ENCODE assay signal across 17 mouse cellular contexts in the genomic region with DNA sequence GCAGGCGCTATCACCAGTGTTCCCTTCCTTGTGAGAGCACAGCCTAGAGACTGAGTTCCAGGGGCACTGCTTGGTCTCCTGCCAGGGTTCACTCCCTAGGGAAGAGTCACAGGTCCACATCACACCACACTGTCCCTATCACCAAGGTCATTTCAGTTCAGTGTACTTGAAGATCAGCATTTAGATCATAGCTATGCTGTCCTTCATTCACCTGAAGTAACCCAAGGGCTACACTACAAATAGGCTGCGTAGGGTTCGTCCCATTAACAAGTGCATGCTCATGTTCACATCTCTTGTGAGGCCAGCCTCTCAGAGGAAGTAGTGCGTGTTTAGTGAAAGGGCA. TPM values are rescaled to one million over a fixed set of nuclear protein-coding genes. Genes with fewer than 3 reads are reported as not detected.
DNase-seq lines count a peak whose midpoint lies in the region; ATAC-seq and TF ChIP-seq lines count a peak whose summit lies in the region.
"Had no signal": no experiment of that assay in that cellular context is flagged by ENCODE, and none has a peak within 500 bp of the region (broad histone marks: within the 10 kb centered on the region; RNA-seq: fewer than 3 reads in every experiment).

No protein-coding gene starts in this region.

- intact Hi-C loops in gastrocnemius, postnatal 14 days (cut with DNase I; ENCODE audit: low total_unique reads), result no loop called here

- H3K4me1 ChIP-seq in kidney, embryonic 14.5 days (ENCODE audit: control insufficient read depth, insufficient read depth, low read length), result no peaks in the 10 kb centered on the region
- H3K4me1 ChIP-seq in ES-Bruce4 (ENCODE audit: control insufficient read depth, insufficient read depth, low read length), result peaks cover 5% of the 10 kb centered on the region
- H3K4me1 ChIP-seq in brown adipose tissue, adult 24 weeks (ENCODE audit: control insufficient read depth, insufficient read depth, insufficient read length, low read length), result peaks cover 7% of the 10 kb centered on the region
- H3K4me1 ChIP-seq: embryonic facial prominence, embryonic 13.5 days; hindbrain, embryonic 10.5 days; neural tube, embryonic 12.5 days had no signal

- H3K36me3 ChIP-seq in kidney, embryonic 14.5 days (ENCODE audit: control insufficient read depth, insufficient read depth, low read length), result peaks cover 41% of the 10 kb centered on the region
- peaks cover 29% of the 10 kb centered on the region for H3K36me3 ChIP-seq in ES-Bruce4 (ENCODE audit: control insufficient read depth, insufficient read depth, low read length, poor library complexity, severe bottlenecking)

- no peaks in the 10 kb centered on the region for H3K27me3 ChIP-seq in kidney, embryonic 14.5 days (ENCODE audit: control insufficient read depth, insufficient read depth, low read length)
- H3K27me3 ChIP-seq in ES-Bruce4 (ENCODE audit: control insufficient read depth, insufficient read depth, low read length, poor library complexity, severe bottlenecking), result no peaks in the 10 kb centered on the region
- H3K27me3 ChIP-seq: embryonic facial prominence, embryonic 13.5 days; neural tube, embryonic 12.5 days had no signal

- ATAC-seq in kidney, embryonic 14.5 days (ENCODE audit: low FRiP score, low TSS enrichment), result no peak
- ATAC-seq: inflammation-experienced regulatory T-cells, adult 6 months had no signal

- TF ChIP-seq EP300 in ES-Bruce4 (IDR thresholded peaks at IDR 0.05; ENCODE audit: insufficient read depth, low read depth, low read length), result no peak

- no peak overlapping the region for H3K27ac ChIP-seq in kidney, embryonic 14.5 days (ENCODE audit: low read depth, low read length)
- peak overlapping the region; percentile 27; the same call in 1 of the 2 replicates for H3K27ac ChIP-seq in ES-Bruce4 (ENCODE audit: insufficient read depth, low read length)
- H3K27ac ChIP-seq in brown adipose tissue, adult 24 weeks (replicated peaks; ENCODE audit: low read depth, low read length), result peak overlapping the region; percentile 16
- H3K27ac ChIP-seq: embryonic facial prominence, embryonic 13.5 days; hindbrain, embryonic 10.5 days; liver, embryonic 14.5 days; neural tube, embryonic 12.5 days had no signal

- H3K4me2 ChIP-seq in kidney, embryonic 14.5 days (replicated peaks; ENCODE audit: low read depth, low read length), result no peak overlapping the region
- H3K4me2 ChIP-seq: embryonic facial prominence, embryonic 13.5 days; neural tube, embryonic 12.5 days had no signal

- no peaks in the 10 kb centered on the region for H3K9me3 ChIP-seq in kidney, embryonic 14.5 days (ENCODE audit: control insufficient read depth, low read length)
- H3K9me3 ChIP-seq in ES-Bruce4 (replicated peaks; ENCODE audit: control insufficient read depth, insufficient read depth, low read length, poor library complexity, severe bottlenecking), result no peaks in the 10 kb centered on the region
- H3K9me3 ChIP-seq: embryonic facial prominence, embryonic 13.5 days; hindbrain, embryonic 10.5 days; neural tube, embryonic 12.5 days had no signal

- 94% methylated on average over 4 of the region's 4 CpGs for WGBS in kidney, embryonic 14.5 days

- no peak for TF ChIP-seq CTCF in ES-Bruce4 (IDR thresholded peaks at IDR 0.05; ENCODE audit: low read depth, low read length)

- H3K9ac ChIP-seq in kidney, embryonic 14.5 days (ENCODE audit: low read depth, low read length), result no peak overlapping the region
- H3K9ac ChIP-seq in ES-Bruce4 (ENCODE audit: low read depth, poor library complexity, severe bottlenecking), result no peak overlapping the region
- H3K9ac ChIP-seq: embryonic facial prominence, embryonic 13.5 days; liver, embryonic 14.5 days; neural tube, embryonic 12.5 days had no signal

- H3K4me3 ChIP-seq in kidney, embryonic 14.5 days (ENCODE audit: low read length), result no peak overlapping the region
- no peak overlapping the region for H3K4me3 ChIP-seq in ES-Bruce4 (ENCODE audit: low read depth, low read length)
- H3K4me3 ChIP-seq in brown adipose tissue, adult 24 weeks (ENCODE audit: insufficient read depth, low read depth, low read length), result no peak overlapping the region
- H3K4me3 ChIP-seq: embryonic facial prominence, embryonic 13.5 days; hindbrain, embryonic 10.5 days; neural tube, embryonic 12.5 days had no signal

- DNase-seq in gastrocnemius, adult 18-20 months (ENCODE audit: low spot score), result peak; percentile 51
- DNase-seq in gastrocnemius, postnatal 14 days, result no peak
- peak; percentile 28 to 66 for DNase-seq in kidney, postnatal 25 days
- no peak for DNase-seq in retina, embryonic 14.5 days (ENCODE audit: low spot score)
- DNase-seq in cerebellum, postnatal 14 days, result no peak
- DNase-seq: kidney, postnatal 4 days; spleen, adult 18-20 months had no signal

- no peak for TF ChIP-seq POLR2A in ES-Bruce4 (IDR thresholded peaks at IDR 0.05; ENCODE audit: insufficient read depth, low read length)

RNA-seq across cellular contexts. Expression of gene Maco1, which starts 38.9 kb away (rescaled TPM):
- total RNA-seq in gastrocnemius, adult 18-20 months (2021), result 10 to 100 TPM; 14.7 to 17.0 TPM
- 10 to 100 TPM; 13.6 to 14.5 TPM for total RNA-seq in gastrocnemius, postnatal 14 days (2021)
- polyA plus RNA-seq in kidney, embryonic 14.5 days (2014; fragmentation: Nextera tagmentation; extraction: Ambion mirVana), result 40.8 and 43.5 TPM in 2 replicates
- 50.0 and 53.2 TPM in 2 replicates for polyA plus RNA-seq in ES-Bruce4 (2011; ENCODE audit: insufficient read depth, insufficient read length, low read depth, missing spikeins)
- polyA plus RNA-seq in brown adipose tissue, adult 24 weeks (2012; ENCODE audit: insufficient read depth, insufficient read length, missing spikeins), result 22.4 and 26.2 TPM in 2 replicates

RNA-seq across cellular contexts. Expression of gene Ldlrap1, which starts 46.4 kb away (rescaled TPM):
- 1 to 10 TPM; 3.9 to 5.6 TPM for total RNA-seq in gastrocnemius, adult 18-20 months (2021)
- 10 to 100 TPM in 1 of 2 experiments, 1 to 10 TPM in 1; 9.2 to 10.2 TPM for total RNA-seq in gastrocnemius, postnatal 14 days (2021)
- 10.7 and 19.9 TPM in 2 replicates for polyA plus RNA-seq in kidney, embryonic 14.5 days (2014; fragmentation: Nextera tagmentation; extraction: Ambion mirVana)
- polyA plus RNA-seq in ES-Bruce4 (2011; ENCODE audit: insufficient read depth, insufficient read length, low read depth, missing spikeins), result 16.8 and 18.9 TPM in 2 replicates
- 6.8 and 11.8 TPM in 2 replicates for polyA plus RNA-seq in brown adipose tissue, adult 24 weeks (2012; ENCODE audit: insufficient read depth, insufficient read length, missing spikeins)

RNA-seq across cellular contexts. Expression of gene Rhd, which starts 50.1 kb away (rescaled TPM):
- not detected for total RNA-seq in gastrocnemius, adult 18-20 months (2021)
- total RNA-seq in gastrocnemius, postnatal 14 days (2021), result under 1 TPM; 0.20 to 0.39 TPM
- polyA plus RNA-seq in kidney, embryonic 14.5 days (2014; fragmentation: Nextera tagmentation; extraction: Ambion mirVana), result 1.1 and 1.2 TPM in 2 replicates
- 4.2 and 4.6 TPM in 2 replicates for polyA plus RNA-seq in ES-Bruce4 (2011; ENCODE audit: insufficient read depth, insufficient read length, low read depth, missing spikeins)
- not detected in 2 replicates for polyA plus RNA-seq in brown adipose tissue, adult 24 weeks (2012; ENCODE audit: insufficient read depth, insufficient read length, missing spikeins)
- total RNA-seq: layer of hippocampus, postnatal 14 days; left cerebral cortex, postnatal 25 days had no signal

Comparison
In these comparisons a context has a peak if more than half of its experiments do, and no peak if none do; other contexts are left out.
1. DNase-seq: peak in gastrocnemius, adult 18-20 months (single experiment) and kidney, postnatal 25 days (2 of 2); none in gastrocnemius, postnatal 14 days (single experiment), retina, embryonic 14.5 days (single experiment) and cerebellum, postnatal 14 days (0 of 2).